Mouse (Mus musculus) intestine, postnatal 0 days (tissue): ENCODE measurements around the gene Hells. TPM values are rescaled to one million over a fixed set of nuclear protein-coding genes. Genes with fewer than 3 reads are reported as not detected.

ENCODE experiments used
- ATAC-seq: fragments of 200-750 bp; cut with Nextera tagmentation; 2 replicates; pipeline ENCODE4 v1.8.0; 2017; ENCODE audit warnings: mild to moderate bottlenecking, moderate TSS enrichment, moderate library complexity
- H3K27ac ChIP-seq: fragments of 300-500 bp; sonication (generic); 2 replicates; pipeline ENCODE4 v1.5.1; 2014; ENCODE audit warnings: mild to moderate bottlenecking, low read depth, low read length, moderate library complexity
- H3K27me3 ChIP-seq: fragments of 300-500 bp; sonication (generic); replicated peaks from 2 replicates; pipeline ENCODE4 v1.6.1; 2014; ENCODE audit warnings: low read length, mixed read lengths; ENCODE audit not compliant: control insufficient read depth, insufficient read depth
- H3K36me3 ChIP-seq: fragments of 300-500 bp; sonication (generic); 2 replicates; pipeline ENCODE4 v1.6.1; 2014; ENCODE audit warnings: mild to moderate bottlenecking, moderate library complexity; ENCODE audit not compliant: control insufficient read depth, insufficient read depth
- H3K4me1 ChIP-seq: fragments of 300-500 bp; sonication (generic); replicated peaks from 2 replicates; pipeline ENCODE4 v1.6.1; 2014; ENCODE audit warnings: antibody characterized with exemption, low read length, mixed read lengths; ENCODE audit not compliant: control insufficient read depth, insufficient read depth
- H3K4me2 ChIP-seq: fragments of 300-500 bp; sonication (generic); replicated peaks from 2 replicates; pipeline ENCODE4 v1.6.1; 2014; ENCODE audit warnings: low read depth, mild to moderate bottlenecking, moderate library complexity
- H3K4me3 ChIP-seq: fragments of 300-500 bp; sonication (generic); 2 replicates; pipeline ENCODE4 v1.5.1; 2014; ENCODE audit warnings: low read depth, low read length
- H3K9ac ChIP-seq: fragments of 300-500 bp; sonication (generic); 2 replicates; pipeline ENCODE4 v1.6.1; 2014; ENCODE audit warnings: mild to moderate bottlenecking, low read depth, low read length
- H3K9me3 ChIP-seq: fragments of 300-500 bp; sonication (generic); 2 replicates; pipeline ENCODE4 v1.6.1; 2016; ENCODE audit warnings: mixed run types; ENCODE audit not compliant: control insufficient read depth
- CTCF ChIP-seq: sonication (generic); IDR thresholded peaks from 2 replicates; pipeline ENCODE4 v1.5.1; 2016; ENCODE audit warnings: low read depth, mild to moderate bottlenecking, control low read depth, antibody characterized with exemption, moderate library complexity
- WGBS: fragments of 180-500 bp; shearing (Covaris S2); extraction: QIAGEN DNeasy Blood & Tissue Kit; methylation state at CpG from one replicate; pipeline ENCODE4 v1.1.7; 2014; 5-methylcytosine and 5-hydroxymethylcytosine counted together
- polyA plus RNA-seq: library from polyadenylated mRNA; unstranded; fragments of >200 nt; fragmentation: Nextera tagmentation; extraction: Ambion mirVana; gene quantifications from 2 replicates; pipeline ENCODE4 v1.2.1, GENCODE M21; 2015

Gene Hells
- polyA plus RNA-seq, 1 experiment from 2014 or later, result 14.6 TPM

DNA sequence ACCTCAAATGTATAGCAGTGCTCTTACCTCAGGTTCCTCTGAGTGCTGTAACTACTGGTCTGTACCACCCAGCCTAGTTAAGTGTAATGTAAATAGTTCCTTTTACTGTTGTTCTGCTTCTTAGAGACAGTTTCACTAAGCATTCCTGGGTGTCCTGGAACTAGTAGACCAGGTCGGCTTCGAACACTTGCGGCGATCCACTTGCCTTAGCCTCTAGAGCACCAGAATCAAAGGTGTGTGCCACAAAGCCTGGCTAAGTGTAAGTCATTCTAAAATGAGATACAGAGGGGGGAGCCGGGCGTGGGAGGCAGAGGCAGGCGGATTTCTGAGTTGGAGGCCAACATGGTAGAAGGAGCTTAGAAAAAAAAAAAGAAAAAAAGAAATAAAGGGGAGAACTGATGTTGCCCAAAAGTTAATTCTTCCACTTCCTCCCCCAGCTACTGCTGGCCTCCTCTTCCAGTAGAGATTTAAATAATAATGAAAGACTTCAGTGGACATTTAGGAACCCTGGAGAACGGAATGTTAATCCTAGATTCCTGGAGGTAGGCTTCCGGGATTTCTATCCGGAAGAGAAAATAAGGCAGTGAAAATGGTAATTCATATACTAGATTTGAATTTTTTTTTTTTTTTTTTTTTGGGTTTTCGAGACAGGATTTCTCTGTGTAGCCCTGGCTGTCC lies 2.1 kb upstream of the Hells start:
- no peak overlapping the region for H3K4me3 ChIP-seq
- no peak for TF ChIP-seq CTCF
- no peaks in the 10 kb centered on the region for H3K4me1 ChIP-seq
- ATAC-seq, result no peak
- H3K36me3 ChIP-seq, result no peaks in the 10 kb centered on the region
- no peaks in the 10 kb centered on the region for H3K9me3 ChIP-seq
- WGBS, result 95% methylated on average over 11 of the region's 11 CpGs
- no peaks in the 10 kb centered on the region for H3K27me3 ChIP-seq
- no peak overlapping the region for H3K9ac ChIP-seq
- no peak overlapping the region for H3K4me2 ChIP-seq
- no peak overlapping the region for H3K27ac ChIP-seq

DNA sequence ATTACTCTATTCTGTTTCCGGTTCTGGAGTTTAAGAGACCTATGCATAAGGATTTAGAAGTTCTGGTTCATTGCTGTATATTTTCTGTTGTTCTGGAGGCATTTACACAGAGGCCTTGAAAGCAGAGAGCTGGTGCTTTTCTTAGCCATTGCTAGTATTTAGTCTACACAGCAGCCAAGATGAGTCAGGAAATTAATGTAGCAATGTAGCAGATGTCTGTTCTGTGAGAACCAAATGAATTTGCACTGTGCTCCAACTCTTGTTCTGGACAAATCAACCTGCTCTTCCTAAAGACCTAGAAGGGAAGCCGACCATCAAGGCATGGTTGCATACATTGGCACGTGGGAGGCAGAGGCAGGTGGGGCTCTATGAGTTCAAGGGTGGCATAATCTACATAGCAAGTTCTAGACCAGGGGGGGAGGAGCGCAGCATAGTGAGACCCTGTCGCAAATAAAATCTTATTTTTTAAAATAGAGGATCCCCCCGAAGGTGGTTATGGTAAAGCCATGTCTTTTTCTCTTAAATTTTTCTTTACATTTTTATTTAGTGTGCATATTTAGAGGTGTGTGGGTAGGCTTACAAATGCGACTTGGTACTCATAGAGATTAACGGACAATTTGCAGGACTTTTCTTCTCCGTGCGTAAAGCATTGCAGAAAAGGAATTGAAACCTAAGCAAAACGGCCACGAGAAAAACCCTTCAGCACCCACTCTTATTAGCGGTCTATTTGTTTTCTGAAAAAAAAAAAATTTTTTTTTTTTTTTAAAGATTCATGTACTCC lies 1.1 kb upstream of the Hells start:
- no peaks in the 10 kb centered on the region for H3K36me3 ChIP-seq
- WGBS, result 70% methylated on average over 13 of the region's 13 CpGs
- no peak for TF ChIP-seq CTCF
- peak overlapping the region; percentile 76 for H3K9ac ChIP-seq
- no peaks in the 10 kb centered on the region for H3K9me3 ChIP-seq
- no peaks in the 10 kb centered on the region for H3K27me3 ChIP-seq
- H3K4me2 ChIP-seq, result peak overlapping the region; percentile 100
- no peaks in the 10 kb centered on the region for H3K4me1 ChIP-seq
- peak overlapping the region; percentile 87 for H3K4me3 ChIP-seq
- ATAC-seq, result no peak
- H3K27ac ChIP-seq, result no peak overlapping the region

DNA sequence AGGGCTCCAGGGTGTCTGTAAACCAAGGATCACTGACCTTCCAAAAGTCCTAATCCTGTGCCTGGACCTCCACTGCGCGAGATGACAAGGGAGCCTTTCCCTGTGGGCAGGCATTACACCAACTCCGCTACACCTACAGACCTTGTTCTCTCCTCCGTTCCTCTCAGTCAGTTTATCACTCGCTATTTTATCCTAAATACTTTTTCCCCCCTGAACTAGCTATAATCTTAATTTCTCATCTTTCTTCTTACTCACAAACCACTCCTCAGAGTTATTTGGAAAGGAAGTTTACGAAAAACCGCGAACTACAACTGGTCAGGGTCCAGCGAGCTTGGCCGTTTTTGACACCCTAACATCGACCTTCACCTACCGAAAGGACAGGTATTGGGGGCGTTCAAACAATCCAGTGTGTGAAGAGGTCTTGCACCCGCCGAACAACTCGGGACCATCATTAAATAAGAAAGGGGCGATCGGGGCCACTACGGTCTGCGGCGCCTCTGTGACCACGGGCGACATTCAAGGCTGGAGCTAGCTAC lies 395 bp upstream of the Hells start:
- Histone ChIP-seq H3K9ac (peak overlapping the region; percentile 76), H3K27me3 (no peaks in the 10 kb centered on the region), H3K4me1 (no peaks in the 10 kb centered on the region), H3K4me2 (peak overlapping the region; percentile 100), H3K9me3 (no peaks in the 10 kb centered on the region), H3K27ac (no peak overlapping the region), H3K4me3 (peak overlapping the region; percentile 87), H3K36me3 (no peaks in the 10 kb centered on the region)
- no peak; the same call in 1 of the 2 replicates for ATAC-seq
- no peak for TF ChIP-seq CTCF
- 2% methylated on average over 23 of the region's 23 CpGs for WGBS

DNA sequence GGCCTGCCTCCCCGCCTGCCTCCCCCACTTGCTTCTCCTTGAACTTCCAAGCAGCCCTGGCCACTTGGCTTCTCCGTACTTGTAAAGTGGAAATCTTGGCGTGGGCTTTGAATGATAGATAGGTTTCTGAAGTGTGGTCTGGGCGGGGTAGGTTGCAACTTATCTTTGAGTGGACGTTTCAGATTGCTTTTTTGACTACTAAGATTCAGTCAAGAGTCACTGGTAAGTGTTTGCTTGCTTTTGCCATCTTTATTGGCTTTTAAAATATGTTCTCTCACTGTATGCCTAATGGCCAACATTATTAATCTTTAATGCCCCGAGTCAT lies 813 bp downstream of the Hells start:
- Histone ChIP-seq H3K27me3 (no peaks in the 10 kb centered on the region), H3K4me3 (peak overlapping the region; percentile 87), H3K36me3 (no peaks in the 10 kb centered on the region), H3K27ac (no peak overlapping the region), H3K4me2 (peak overlapping the region; percentile 100), H3K9me3 (no peaks in the 10 kb centered on the region), H3K4me1 (no peaks in the 10 kb centered on the region), H3K9ac (peak overlapping the region; percentile 76)
- no peak for TF ChIP-seq CTCF
- WGBS, result under 1% methylated on average over 6 of the region's 6 CpGs
- ATAC-seq, result no peak

DNA sequence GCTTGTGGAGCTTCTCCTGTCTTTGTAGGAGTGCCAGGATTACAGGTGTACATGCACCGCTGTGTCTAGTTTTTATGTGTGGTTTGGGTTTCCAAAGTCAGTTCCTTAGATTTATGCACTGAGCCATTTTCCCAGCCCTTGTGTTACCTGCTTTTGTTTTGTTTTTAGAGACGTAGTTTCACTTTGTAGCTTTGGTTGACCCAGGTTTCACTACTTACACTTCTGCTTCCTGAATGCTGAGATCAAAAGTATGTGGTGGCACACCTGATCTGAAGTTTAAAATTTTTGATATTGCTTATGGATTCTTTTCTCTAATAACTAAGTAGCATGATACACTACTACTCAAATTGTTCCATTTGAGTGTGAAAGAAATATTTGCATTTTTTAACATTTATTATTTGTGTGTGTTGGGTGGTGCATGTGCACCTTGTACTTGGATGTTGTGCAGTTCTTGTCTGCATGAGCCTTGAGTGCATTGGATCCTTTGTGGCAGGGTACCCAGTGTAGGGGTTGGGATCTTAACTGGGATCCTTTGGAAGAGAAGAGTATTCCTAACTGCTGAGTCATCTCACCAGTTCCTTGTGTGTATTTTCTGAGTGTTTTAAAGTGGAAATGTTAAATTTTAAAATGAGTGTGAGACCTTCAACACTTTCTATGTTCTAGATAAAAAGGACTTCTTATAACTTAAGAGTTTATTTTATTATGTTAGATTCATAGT lies 14.0 kb downstream of the Hells start:
- Histone ChIP-seq H3K4me3 (no peak overlapping the region), H3K4me2 (no peak overlapping the region), H3K36me3 (no peaks in the 10 kb centered on the region), H3K27me3 (no peaks in the 10 kb centered on the region), H3K9me3 (no peaks in the 10 kb centered on the region), H3K9ac (no peak overlapping the region), H3K4me1 (no peaks in the 10 kb centered on the region), H3K27ac (no peak overlapping the region)
- TF ChIP-seq CTCF, result no peak
- 86% methylated on average over 2 of the region's 2 CpGs for WGBS
- ATAC-seq, result no peak

DNA sequence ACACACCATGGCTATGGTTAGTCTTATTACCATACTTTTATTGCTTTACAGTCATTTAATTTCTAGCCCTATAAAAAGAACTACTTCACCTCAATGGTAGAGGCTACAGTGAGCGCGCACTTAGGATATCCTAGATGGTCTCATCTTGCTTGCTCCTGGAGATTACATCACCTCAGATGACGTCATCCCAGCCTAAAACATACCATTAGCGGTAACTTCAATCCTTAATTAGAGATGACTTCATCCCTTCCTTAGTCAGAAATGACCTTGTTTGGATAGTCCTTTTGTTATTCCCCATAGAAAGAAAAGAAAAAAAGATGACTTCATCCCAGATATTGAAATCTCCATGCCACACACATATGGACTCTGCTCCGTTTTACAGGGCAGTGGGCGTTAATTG lies 40.0 kb downstream of the Hells start:
- peaks cover 3% of the 10 kb centered on the region; the same call in 1 of the 2 replicates for H3K36me3 ChIP-seq
- H3K4me3 ChIP-seq, result no peak overlapping the region
- H3K4me1 ChIP-seq, result no peaks in the 10 kb centered on the region
- no peaks in the 10 kb centered on the region for H3K9me3 ChIP-seq
- WGBS, result 82% methylated on average over 6 of the region's 6 CpGs
- H3K27ac ChIP-seq, result no peak overlapping the region; the same call in 1 of the 2 replicates
- no peaks in the 10 kb centered on the region for H3K27me3 ChIP-seq
- TF ChIP-seq CTCF, result no peak
- H3K4me2 ChIP-seq, result no peak overlapping the region
- no peak for ATAC-seq
- no peak overlapping the region for H3K9ac ChIP-seq
